Mouse (Mus musculus): ENCODE measurements around the gene Col5a3. TPM values are rescaled to one million over a fixed set of nuclear protein-coding genes. Genes with fewer than 3 reads are reported as not detected.

The Col5a3 gene
- total and polyA plus RNA-seq, 2 experiments from 2014 or later = 0.40 to 3.7 TPM

DNA sequence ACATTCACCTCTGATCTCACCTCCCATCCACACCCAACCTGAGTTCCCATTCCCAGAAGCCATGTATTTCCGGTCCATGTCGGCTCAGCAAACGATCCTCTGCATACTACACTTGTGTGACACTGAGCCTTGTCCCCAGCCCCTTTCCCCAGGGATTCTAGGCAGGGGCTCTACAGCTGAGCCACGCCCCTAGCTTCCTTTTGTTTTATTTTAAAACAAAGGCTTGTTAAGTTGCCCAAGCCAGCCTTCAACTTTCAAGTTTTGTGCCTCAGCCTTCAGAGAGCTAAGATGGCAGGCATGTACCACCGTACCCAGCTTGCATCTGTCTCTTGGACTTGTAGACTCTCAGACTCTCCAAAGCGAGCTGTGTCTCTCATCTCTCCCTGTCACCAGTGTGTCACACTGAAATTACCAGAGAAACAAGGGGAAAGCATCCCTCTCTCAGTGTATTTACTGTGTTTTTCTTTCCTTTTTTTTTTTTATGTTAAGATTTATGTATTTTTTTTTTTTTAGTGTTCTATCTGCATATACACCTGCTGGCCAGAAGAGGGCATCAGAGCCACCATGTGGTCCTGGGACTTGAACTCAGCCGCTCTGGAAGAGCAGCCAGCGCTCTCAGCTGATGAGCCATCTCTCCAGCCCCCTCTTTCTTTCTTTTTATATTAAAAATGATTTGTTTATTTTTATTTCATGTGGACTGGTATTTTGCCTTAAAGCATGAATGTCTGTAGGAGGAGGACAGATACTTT is 76.4 kb downstream of the Col5a3 start:
- DNase-seq (peak; percentile 56), ATAC-seq (no peak)
- peak; percentile 65 for TF ChIP-seq CTCF (IDR thresholded peaks at IDR 0.05; ENCODE audit: low read depth)
- Histone ChIP-seq H3K4me2 (ENCODE audit: low read depth) (no peak overlapping the region), H3K36me3 (ENCODE audit: insufficient read depth) (0 out of 2 replicates have a peak, but pooled peaks cover 7% of the 10 kb centered on the region), H3K4me3 (ENCODE audit: low read depth, low read length) (no peak overlapping the region), H3K27me3 (ENCODE audit: insufficient read depth, low read length) (no peaks in the 10 kb centered on the region), H3K9me3 (ENCODE audit: low read length) (no peaks in the 10 kb centered on the region), H3K27ac (ENCODE audit: low read depth, low read length) (no peak overlapping the region), H3K9ac (no peak overlapping the region), H3K4me1 (ENCODE audit: insufficient read depth) (no peaks in the 10 kb centered on the region)
- WGBS = 46% methylated on average over 8 of the region's 8 CpGs

DNA sequence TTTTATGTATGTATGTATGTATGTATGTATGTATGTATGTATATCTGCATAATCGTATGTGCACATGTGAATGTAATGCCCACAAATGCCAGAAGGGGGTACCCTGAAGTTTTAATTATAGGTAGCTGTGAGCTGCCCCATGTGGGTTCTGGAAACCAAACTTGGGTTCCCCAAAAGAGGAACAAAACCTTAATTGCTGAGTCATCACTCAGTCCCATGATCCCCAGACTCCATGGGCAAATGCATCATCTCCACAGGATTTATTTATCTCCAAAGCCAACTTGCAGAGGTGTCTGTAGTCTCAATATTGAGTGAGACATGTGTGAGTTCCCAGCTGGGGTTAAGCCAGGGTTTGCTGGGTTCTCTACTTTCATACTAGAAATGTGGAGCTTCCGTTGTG is 77.6 kb downstream of the Col5a3 start:
- ATAC-seq = no peak
- no peak for TF ChIP-seq CTCF (IDR thresholded peaks at IDR 0.05; ENCODE audit: low read depth)
- no peaks in the 10 kb centered on the region for H3K9me3 ChIP-seq (ENCODE audit: low read length)
- H3K27me3 ChIP-seq (ENCODE audit: insufficient read depth, low read length) = no peaks in the 10 kb centered on the region
- WGBS = 92% methylated on average over 2 of the region's 2 CpGs
- DNase-seq = no peak
- 0 out of 2 replicates have a peak, but pooled peaks cover 7% of the 10 kb centered on the region for H3K36me3 ChIP-seq (ENCODE audit: insufficient read depth)
- H3K9ac ChIP-seq = no peak overlapping the region
- no peaks in the 10 kb centered on the region for H3K4me1 ChIP-seq (ENCODE audit: insufficient read depth)
- no peak overlapping the region for H3K27ac ChIP-seq (ENCODE audit: low read depth, low read length)
- H3K4me3 ChIP-seq (ENCODE audit: low read depth, low read length) = no peak overlapping the region
- H3K4me2 ChIP-seq (ENCODE audit: low read depth) = no peak overlapping the region

DNA sequence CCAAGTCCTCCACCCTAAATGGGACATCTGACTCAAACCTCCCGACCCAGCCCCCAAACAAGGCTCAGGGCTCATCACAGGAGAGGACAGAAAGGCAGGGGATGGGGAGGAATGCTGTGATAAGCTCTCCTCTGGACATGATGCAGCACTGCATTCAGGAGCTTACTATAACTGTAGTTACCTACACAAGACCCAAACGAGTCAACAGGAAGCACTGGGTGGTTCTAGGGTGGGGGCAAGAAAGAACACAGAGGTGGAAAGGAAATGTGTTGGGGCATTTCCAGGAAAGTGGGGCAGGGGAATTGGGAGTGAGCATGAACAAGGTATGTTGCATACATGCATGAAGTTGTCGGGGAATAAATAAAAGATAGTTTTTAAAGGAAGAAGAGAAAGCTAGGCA is 80.2 kb downstream of the Col5a3 start:
- ATAC-seq (no peak), DNase-seq (no peak)
- H3K4me3 ChIP-seq (ENCODE audit: low read depth, low read length) = no peak overlapping the region
- TF ChIP-seq CTCF (IDR thresholded peaks at IDR 0.05; ENCODE audit: low read depth) = no peak
- no peak overlapping the region for H3K9ac ChIP-seq
- H3K27ac ChIP-seq (ENCODE audit: low read depth, low read length) = no peak overlapping the region
- no peaks in the 10 kb centered on the region for H3K27me3 ChIP-seq (ENCODE audit: insufficient read depth, low read length)
- H3K4me2 ChIP-seq (ENCODE audit: low read depth) = no peak overlapping the region
- H3K4me1 ChIP-seq (ENCODE audit: insufficient read depth) = no peaks in the 10 kb centered on the region
- H3K9me3 ChIP-seq (ENCODE audit: low read length) = no peaks in the 10 kb centered on the region
- no peaks in the 10 kb centered on the region for H3K36me3 ChIP-seq (ENCODE audit: insufficient read depth)
- 73% methylated on average over 3 of the region's 3 CpGs for WGBS

DNA sequence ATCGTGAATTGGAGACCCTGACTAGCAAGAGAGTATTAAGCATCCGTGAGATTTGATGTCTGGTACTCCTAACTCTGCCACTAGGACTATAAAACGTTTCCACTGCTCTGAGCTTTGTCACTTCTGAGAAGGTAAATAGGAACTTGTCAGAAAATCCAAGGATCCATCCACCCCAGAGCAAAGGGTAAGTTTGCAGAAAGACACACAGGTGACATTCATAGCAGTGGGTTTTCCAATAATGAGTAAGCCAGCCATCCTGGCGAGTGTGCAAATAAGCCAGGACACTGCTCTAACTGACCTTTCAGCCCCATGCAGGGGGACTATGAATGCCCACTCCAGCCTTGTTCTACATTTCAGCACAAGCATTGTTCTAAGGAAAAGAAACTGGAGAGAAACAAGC is 83.1 kb downstream of the Col5a3 start:
- no peak overlapping the region for H3K4me3 ChIP-seq (ENCODE audit: low read depth, low read length)
- no peaks in the 10 kb centered on the region for H3K27me3 ChIP-seq (ENCODE audit: insufficient read depth, low read length)
- no peaks in the 10 kb centered on the region for H3K9me3 ChIP-seq (ENCODE audit: low read length)
- H3K4me2 ChIP-seq (ENCODE audit: low read depth) = no peak overlapping the region
- DNase-seq (no peak), ATAC-seq (no peak)
- H3K36me3 ChIP-seq (ENCODE audit: insufficient read depth) = no peaks in the 10 kb centered on the region
- 66% methylated on average over 4 of the region's 4 CpGs for WGBS
- no peak overlapping the region for H3K27ac ChIP-seq (ENCODE audit: low read depth, low read length)
- no peak for TF ChIP-seq CTCF (IDR thresholded peaks at IDR 0.05; ENCODE audit: low read depth)
- H3K4me1 ChIP-seq (ENCODE audit: insufficient read depth) = 0 out of 2 replicates have a peak, but pooled peaks cover 5% of the 10 kb centered on the region
- no peak overlapping the region for H3K9ac ChIP-seq

DNA sequence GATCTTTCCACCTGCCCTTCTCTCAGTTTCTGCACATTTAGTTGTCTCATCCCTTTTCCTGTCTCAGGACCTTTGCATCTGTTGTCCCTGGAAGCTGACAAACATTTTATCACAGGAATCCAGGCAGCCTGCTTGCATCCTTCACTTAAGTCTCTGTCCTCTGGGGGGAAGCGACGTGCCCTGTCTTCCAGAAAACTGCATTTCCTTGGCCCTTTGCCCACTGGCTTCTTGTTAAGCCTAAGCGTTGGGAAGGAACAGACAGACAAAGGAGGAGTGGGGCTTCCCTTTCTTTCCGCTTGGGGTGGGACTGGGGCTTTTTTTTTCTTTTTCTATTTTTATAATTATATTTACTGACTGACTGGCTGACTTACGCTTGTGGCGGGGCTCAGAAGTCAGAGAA is 85.4 kb downstream of the Col5a3 start:
- Histone ChIP-seq H3K27ac (ENCODE audit: low read depth, low read length) (no peak overlapping the region), H3K36me3 (ENCODE audit: insufficient read depth) (no peaks in the 10 kb centered on the region), H3K4me3 (ENCODE audit: low read depth, low read length) (no peak overlapping the region), H3K9me3 (ENCODE audit: low read length) (no peaks in the 10 kb centered on the region), H3K4me2 (ENCODE audit: low read depth) (no peak overlapping the region), H3K9ac (no peak overlapping the region), H3K27me3 (ENCODE audit: insufficient read depth, low read length) (0 out of 2 replicates have a peak, but pooled peaks cover 7% of the 10 kb centered on the region), H3K4me1 (ENCODE audit: insufficient read depth) (0 out of 2 replicates have a peak, but pooled peaks cover 10% of the 10 kb centered on the region)
- TF ChIP-seq CTCF (IDR thresholded peaks at IDR 0.05; ENCODE audit: low read depth) = 0 out of 2 replicates have a peak, but pooled peaks have one; percentile 7
- ATAC-seq (no peak), DNase-seq (peak; percentile 23)
- 27% methylated on average over 6 of the region's 6 CpGs for WGBS

DNA sequence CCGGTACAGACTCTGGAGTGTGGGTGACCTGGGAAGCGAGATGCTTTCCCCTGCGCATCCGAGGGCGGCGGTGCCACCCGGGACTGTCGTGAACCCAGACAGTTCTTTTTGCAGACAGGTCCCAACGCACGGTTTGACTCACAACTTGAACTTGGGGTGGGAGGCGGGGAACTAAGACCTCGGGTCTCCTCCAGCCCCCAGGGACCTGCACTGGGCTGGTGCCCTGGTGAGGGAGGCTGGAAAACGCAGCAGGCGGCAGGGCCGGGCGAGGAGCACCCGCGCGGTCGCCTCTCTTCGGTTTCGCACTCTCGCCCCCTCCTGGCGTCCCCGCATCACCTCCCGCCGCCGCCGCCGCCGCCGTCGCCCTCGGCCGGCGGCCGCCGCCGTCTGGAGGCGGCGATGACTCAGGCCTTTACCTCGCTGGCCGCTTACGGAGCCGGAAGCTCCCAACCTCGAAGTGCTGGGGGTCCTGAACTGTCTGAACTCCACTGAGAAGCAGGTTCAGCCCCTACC is 87.2 kb downstream of the Col5a3 start:
- under 1% methylated on average over 42 of the region's 46 CpGs for WGBS
- peak overlapping the region; percentile 46 for H3K4me3 ChIP-seq (ENCODE audit: low read depth, low read length)

More for the DNA sequence above, 87.2 kb downstream of the Col5a3 start:
- H3K9me3 ChIP-seq (ENCODE audit: low read length) = no peaks in the 10 kb centered on the region
- peak; percentile 35; the same call in 1 of the 2 replicates for TF ChIP-seq CTCF (IDR thresholded peaks at IDR 0.05; ENCODE audit: low read depth)
- peak overlapping the region; percentile 59 for H3K9ac ChIP-seq
- 0 out of 2 replicates have a peak, but pooled peaks cover 7% of the 10 kb centered on the region for H3K27me3 ChIP-seq (ENCODE audit: insufficient read depth, low read length)
- H3K4me1 ChIP-seq (ENCODE audit: insufficient read depth) = 0 out of 2 replicates have a peak, but pooled peaks cover 10% of the 10 kb centered on the region
- peak overlapping the region; percentile 89 for H3K4me2 ChIP-seq (ENCODE audit: low read depth)
- no peaks in the 10 kb centered on the region for H3K36me3 ChIP-seq (ENCODE audit: insufficient read depth)
- no peak overlapping the region for H3K27ac ChIP-seq (ENCODE audit: low read depth, low read length)
- ATAC-seq (peak; percentile 58), DNase-seq (peak; percentile 49)
